27 mouse cellular contexts compared by ENCODE assay signal in genomic region chr19:50457275-50457892, GRCm38 (mm10).
DNase-seq lines count a peak whose midpoint lies in the region; ATAC-seq and TF ChIP-seq lines count a peak whose summit lies in the region.
"Had no signal": no experiment of that assay in that cellular context is flagged by ENCODE, and none has a peak within 500 bp of the region (broad histone marks: within the 10 kb centered on the region; RNA-seq: fewer than 3 reads in every experiment).

No protein-coding gene starts in this region.

- no peaks in the 10 kb centered on the region for H3K9me3 ChIP-seq in forebrain, embryonic 11.5 days (ENCODE audit: control insufficient read depth, low read length)
- no peaks in the 10 kb centered on the region for H3K9me3 ChIP-seq in forebrain, embryonic 10.5 days
- no peaks in the 10 kb centered on the region for H3K9me3 ChIP-seq in kidney, embryonic 16.5 days (ENCODE audit: low read length)
- H3K9me3 ChIP-seq in neural tube, embryonic 12.5 days = no peaks in the 10 kb centered on the region
- no peaks in the 10 kb centered on the region for H3K9me3 ChIP-seq in neural tube, embryonic 15.5 days (replicated peaks)
- H3K9me3 ChIP-seq in lung, postnatal 0 days (ENCODE audit: low read length) = no peaks in the 10 kb centered on the region
- H3K9me3 ChIP-seq: embryonic facial prominence, embryonic 10.5 days; heart, embryonic 12.5 days; hindbrain, embryonic 15.5 days; liver, embryonic 15.5 days; lung, embryonic 15.5 days; stomach, embryonic 15.5 days had no signal

- no peak for TF ChIP-seq CTCF in lung, postnatal 0 days (IDR thresholded peaks at IDR 0.05)

- no peak overlapping the region for H3K4me2 ChIP-seq in forebrain, embryonic 11.5 days (ENCODE audit: low read depth, low read length, severe bottlenecking)
- no peak overlapping the region for H3K4me2 ChIP-seq in kidney, embryonic 16.5 days (replicated peaks; ENCODE audit: low read depth, low read length)
- no peak overlapping the region for H3K4me2 ChIP-seq in neural tube, embryonic 12.5 days (replicated peaks)
- H3K4me2 ChIP-seq in neural tube, embryonic 15.5 days = no peak overlapping the region
- no peak overlapping the region for H3K4me2 ChIP-seq in lung, postnatal 0 days (replicated peaks; ENCODE audit: low read depth, low read length)
- H3K4me2 ChIP-seq: heart, embryonic 12.5 days; hindbrain, embryonic 15.5 days; liver, embryonic 15.5 days; lung, embryonic 15.5 days; stomach, embryonic 15.5 days had no signal

- no peaks in the 10 kb centered on the region for H3K27me3 ChIP-seq in forebrain, embryonic 11.5 days (ENCODE audit: control insufficient read depth, insufficient read depth, low read length)
- no peaks in the 10 kb centered on the region for H3K27me3 ChIP-seq in forebrain, embryonic 10.5 days (ENCODE audit: poor library complexity, severe bottlenecking)
- H3K27me3 ChIP-seq in kidney, embryonic 16.5 days (ENCODE audit: insufficient read depth, low read length) = no peaks in the 10 kb centered on the region
- no peaks in the 10 kb centered on the region for H3K27me3 ChIP-seq in neural tube, embryonic 12.5 days (replicated peaks)
- H3K27me3 ChIP-seq in neural tube, embryonic 15.5 days (replicated peaks) = no peaks in the 10 kb centered on the region
- H3K27me3 ChIP-seq in lung, postnatal 0 days (replicated peaks; ENCODE audit: insufficient read depth, low read length) = no peaks in the 10 kb centered on the region
- H3K27me3 ChIP-seq: heart, embryonic 12.5 days; hindbrain, embryonic 15.5 days; liver, embryonic 15.5 days; lung, embryonic 15.5 days; stomach, embryonic 15.5 days had no signal

- H3K27ac ChIP-seq in forebrain, embryonic 11.5 days (ENCODE audit: low read depth, low read length) = no peak overlapping the region
- no peak overlapping the region for H3K27ac ChIP-seq in forebrain, embryonic 10.5 days
- H3K27ac ChIP-seq in kidney, embryonic 16.5 days (ENCODE audit: low read length) = no peak overlapping the region
- no peak overlapping the region for H3K27ac ChIP-seq in neural tube, embryonic 12.5 days
- H3K27ac ChIP-seq in neural tube, embryonic 15.5 days (replicated peaks) = no peak overlapping the region
- H3K27ac ChIP-seq in lung, postnatal 0 days (ENCODE audit: low read length) = no peak overlapping the region
- H3K27ac ChIP-seq: embryonic facial prominence, embryonic 10.5 days; hindbrain, embryonic 15.5 days; liver, embryonic 15.5 days; lung, embryonic 15.5 days; stomach, embryonic 15.5 days had no signal

- H3K9ac ChIP-seq in forebrain, embryonic 11.5 days (ENCODE audit: low read length) = no peak overlapping the region
- no peak overlapping the region for H3K9ac ChIP-seq in kidney, embryonic 16.5 days (replicated peaks; ENCODE audit: low read length)
- H3K9ac ChIP-seq in neural tube, embryonic 12.5 days = no peak overlapping the region
- no peak overlapping the region for H3K9ac ChIP-seq in neural tube, embryonic 15.5 days (replicated peaks)
- no peak overlapping the region for H3K9ac ChIP-seq in lung, postnatal 0 days (replicated peaks; ENCODE audit: low read depth)
- H3K9ac ChIP-seq: heart, embryonic 12.5 days; hindbrain, embryonic 15.5 days; liver, embryonic 15.5 days; lung, embryonic 15.5 days; stomach, embryonic 15.5 days had no signal

- WGBS in forebrain, embryonic 11.5 days = 59% methylated on average over 5 of the region's 5 CpGs
- 74% methylated on average over 5 of the region's 5 CpGs for WGBS in forebrain, embryonic 10.5 days
- 43% methylated on average over 5 of the region's 5 CpGs for WGBS in kidney, embryonic 16.5 days
- 43% methylated on average over 5 of the region's 5 CpGs for WGBS in neural tube, embryonic 12.5 days
- WGBS in neural tube, embryonic 15.5 days = 15% methylated on average over 5 of the region's 5 CpGs
- 28% methylated on average over 5 of the region's 5 CpGs for WGBS in lung, postnatal 0 days

- H3K36me3 ChIP-seq in forebrain, embryonic 11.5 days (ENCODE audit: control insufficient read depth, insufficient read depth, low read length) = no peaks in the 10 kb centered on the region
- no peaks in the 10 kb centered on the region for H3K36me3 ChIP-seq in forebrain, embryonic 10.5 days (replicated peaks)
- H3K36me3 ChIP-seq in kidney, embryonic 16.5 days (ENCODE audit: insufficient read depth, low read length) = no peaks in the 10 kb centered on the region
- H3K36me3 ChIP-seq in neural tube, embryonic 12.5 days = no peaks in the 10 kb centered on the region
- H3K36me3 ChIP-seq in neural tube, embryonic 15.5 days = no peaks in the 10 kb centered on the region
- no peaks in the 10 kb centered on the region for H3K36me3 ChIP-seq in lung, postnatal 0 days (ENCODE audit: insufficient read depth, low read length)
- H3K36me3 ChIP-seq: embryonic facial prominence, embryonic 10.5 days; heart, embryonic 12.5 days; hindbrain, embryonic 15.5 days; liver, embryonic 15.5 days; lung, embryonic 15.5 days; stomach, embryonic 15.5 days had no signal

- peaks cover 2% of the 10 kb centered on the region; the same call in 1 of the 2 replicates for H3K4me1 ChIP-seq in forebrain, embryonic 11.5 days (replicated peaks; ENCODE audit: control insufficient read depth, insufficient read depth, low read length)
- peaks cover 8% of the 10 kb centered on the region; the same call in 1 of the 2 replicates for H3K4me1 ChIP-seq in forebrain, embryonic 10.5 days
- H3K4me1 ChIP-seq in kidney, embryonic 16.5 days (ENCODE audit: insufficient read depth, low read length) = no peaks in the 10 kb centered on the region; the same call in 1 of the 2 replicates
- H3K4me1 ChIP-seq in neural tube, embryonic 12.5 days = peaks cover 11% of the 10 kb centered on the region
- peaks cover 3% of the 10 kb centered on the region; the same call in 1 of the 2 replicates for H3K4me1 ChIP-seq in neural tube, embryonic 15.5 days
- H3K4me1 ChIP-seq in lung, postnatal 0 days (ENCODE audit: insufficient read depth, low read depth, low read length) = no peaks in the 10 kb centered on the region
- H3K4me1 ChIP-seq: heart, embryonic 12.5 days; liver, embryonic 15.5 days; lung, embryonic 15.5 days; stomach, embryonic 15.5 days had no signal

- H3K4me3 ChIP-seq in forebrain, embryonic 11.5 days (ENCODE audit: low read depth, low read length) = no peak overlapping the region
- H3K4me3 ChIP-seq in forebrain, embryonic 10.5 days = no peak overlapping the region
- H3K4me3 ChIP-seq in kidney, embryonic 16.5 days (ENCODE audit: low read length) = no peak overlapping the region
- no peak overlapping the region for H3K4me3 ChIP-seq in neural tube, embryonic 12.5 days
- no peak overlapping the region for H3K4me3 ChIP-seq in neural tube, embryonic 15.5 days (replicated peaks)
- no peak overlapping the region for H3K4me3 ChIP-seq in lung, postnatal 0 days (ENCODE audit: low read depth, low read length)
- H3K4me3 ChIP-seq: embryonic facial prominence, embryonic 10.5 days; heart, embryonic 12.5 days; hindbrain, embryonic 15.5 days; liver, embryonic 15.5 days; lung, embryonic 15.5 days; myocyte; stomach, embryonic 15.5 days had no signal

- TF ChIP-seq EP300 in lung, postnatal 0 days (IDR thresholded peaks at IDR 0.05) = no peak

- no peak for DNase-seq in forebrain, embryonic 11.5 days (ENCODE audit: low spot score)
- DNase-seq in forebrain, embryonic 10.5 days (ENCODE audit: extremely low spot score, low spot score) = no peak
- DNase-seq in kidney, adult 9 months = no peak
- DNase-seq in retina, postnatal 1 day = peak; percentile 45
- no peak for DNase-seq in lung, postnatal 0 days (ENCODE audit: low spot score)
- DNase-seq: adrenal gland, postnatal 14 days; cerebellum, adult 8-10 months; gastrocnemius, postnatal 14 days; heart, adult 11 months; heart, postnatal 10 days; left cerebral cortex, postnatal 4 days; liver; lung, postnatal 4 days; right cerebral cortex, adult 18-20 months; thymus, adult 18-20 months; thymus, postnatal 4 days had no signal

- ATAC-seq in forebrain, embryonic 11.5 days (replicated peaks; ENCODE audit: low FRiP score) = 0 out of 2 replicates have a peak, but pooled peaks have one; percentile 46
- peak; percentile 35; the same call in 1 of the 2 replicates for ATAC-seq in kidney, embryonic 16.5 days (ENCODE audit: low FRiP score, low TSS enrichment)
- peak; percentile 85 for ATAC-seq in neural tube, embryonic 12.5 days (ENCODE audit: low FRiP score, low read depth)
- ATAC-seq in neural tube, embryonic 15.5 days (ENCODE audit: low FRiP score) = no peak
- no peak for ATAC-seq in lung, postnatal 0 days
- ATAC-seq: intestine, embryonic 16.5 days had no signal

Comparison
In these comparisons a context has a peak if more than half of its experiments do, and no peak if none do; other contexts are left out.
1. ATAC-seq: peak in forebrain, embryonic 11.5 days (single experiment), kidney, embryonic 16.5 days (single experiment) and neural tube, embryonic 12.5 days (single experiment); none in neural tube, embryonic 15.5 days (single experiment) and lung, postnatal 0 days (single experiment).